Mouse (Mus musculus) cerebellum, postnatal 36 days (tissue): Measurements from ENCODE around the gene Arhgef18.

Source experiments
- DNase-seq, 2 experiments: peaks; one replicate each; pipeline ENCODE4 v3.0.0; 2021 to 2022; ENCODE audit warnings: mixed read lengths in 2 of 2

Arhgef18 gene

GRCm38 (mm10) chr8:3392771-3393710 lies at the start of gene Arhgef18:
Gene Arhgef18, plus strand, starts transcription at chr8:3393006.
- DNase-seq, result peak; percentile 77 to 86

- DNase-seq, result no peak
Observed at GRCm38 (mm10) chr8:3345337-3345736, 47.5 kb upstream of the Arhgef18 start.

GRCm38 (mm10) chr8:3346691-3347413 lies 46.0 kb upstream of the Arhgef18 start:
- DNase-seq, result no peak

GRCm38 (mm10) chr8:3348142-3348823 lies 44.5 kb upstream of the Arhgef18 start:
- no peak for DNase-seq

- DNase-seq, result no peak
Observed at GRCm38 (mm10) chr8:3350747-3351146, 42.1 kb upstream of the Arhgef18 start.

- DNase-seq, result no peak
Observed at GRCm38 (mm10) chr8:3352715-3353114, 40.1 kb upstream of the Arhgef18 start.

GRCm38 (mm10) chr8:3353189-3353810 lies 39.5 kb upstream of the Arhgef18 start, which contains the start of gene A430078G23Rik:
Gene A430078G23Rik, plus strand, starts transcription at chr8:3353415.
- DNase-seq, result no peak

- no peak for DNase-seq
Observed at GRCm38 (mm10) chr8:3353811-3354442, 38.9 kb upstream of the Arhgef18 start.

GRCm38 (mm10) chr8:3354443-3354812 lies 38.4 kb upstream of the Arhgef18 start:
- no peak for DNase-seq

- no peak for DNase-seq
Observed at GRCm38 (mm10) chr8:3355586-3355985, 37.2 kb upstream of the Arhgef18 start.

- peak; percentile 89 to 90 for DNase-seq
Observed at GRCm38 (mm10) chr8:3358060-3358459, 34.7 kb upstream of the Arhgef18 start.

GRCm38 (mm10) chr8:3367086-3367485 lies 25.7 kb upstream of the Arhgef18 start:
- DNase-seq, result no peak

GRCm38 (mm10) chr8:3368091-3368490 lies 24.7 kb upstream of the Arhgef18 start:
- DNase-seq, result no peak

GRCm38 (mm10) chr8:3375748-3376147 lies 17.1 kb upstream of the Arhgef18 start:
- no peak for DNase-seq

GRCm38 (mm10) chr8:3376641-3377274 lies 16.0 kb upstream of the Arhgef18 start:
- DNase-seq, result no peak

GRCm38 (mm10) chr8:3387286-3387685 lies 5.5 kb upstream of the Arhgef18 start:
- DNase-seq, result peak; percentile 52 to 57

- no peak for DNase-seq
Observed at GRCm38 (mm10) chr8:3388591-3389338, 4.0 kb upstream of the Arhgef18 start.

GRCm38 (mm10) chr8:3389506-3389905 lies 3.3 kb upstream of the Arhgef18 start:
- no peak for DNase-seq

- DNase-seq, result no peak
Observed at GRCm38 (mm10) chr8:3392293-3392692, 513 bp upstream of the Arhgef18 start.

- no peak for DNase-seq
Observed at GRCm38 (mm10) chr8:3394600-3394999, 1.8 kb downstream of the Arhgef18 start.

GRCm38 (mm10) chr8:3395246-3395645 lies 2.4 kb downstream of the Arhgef18 start:
- DNase-seq, result no peak
